8 mouse cellular contexts compared by ENCODE assay signal in genomic region chr12:98575195-98575887, GRCm38 (mm10). TPM values are rescaled to one million over a fixed set of nuclear protein-coding genes. Genes with fewer than 3 reads are reported as not detected.
DNase-seq lines count a peak whose midpoint lies in the region; ATAC-seq and TF ChIP-seq lines count a peak whose summit lies in the region.

No protein-coding gene starts in this region.

- peak overlapping the region; percentile 74 for H3K4me2 ChIP-seq in forebrain, postnatal 0 days (ENCODE audit: low read depth)

- DNase-seq in frontal cortex, postnatal 14 days (ENCODE audit: low spot score in 2 of 2), result no peak
- peak; percentile 69 for DNase-seq in forebrain, postnatal 0 days
- no peak for DNase-seq in layer of hippocampus, adult 8-10 months (ENCODE audit: low spot score in 2 of 2)
- DNase-seq in retina, embryonic 14.5 days (ENCODE audit: low spot score), result no peak
- no peak for DNase-seq in kidney, adult 8-10 months

- peaks cover 7% of the 10 kb centered on the region; the same call in 1 of the 2 replicates for H3K27me3 ChIP-seq in ES-Bruce4 (ENCODE audit: control insufficient read depth, insufficient read depth, low read length, poor library complexity, severe bottlenecking)
- H3K27me3 ChIP-seq in forebrain, postnatal 0 days (ENCODE audit: insufficient read depth, low read length), result no peaks in the 10 kb centered on the region
- H3K27me3 ChIP-seq in megakaryocyte, embryonic 14.5 days (replicated peaks), result peaks cover 72% of the 10 kb centered on the region

- TF ChIP-seq POLR2A in ES-Bruce4 (IDR thresholded peaks at IDR 0.05; ENCODE audit: insufficient read depth, low read length), result no peak

- H3K9me3 ChIP-seq in ES-Bruce4 (replicated peaks; ENCODE audit: control insufficient read depth, insufficient read depth, low read length, poor library complexity, severe bottlenecking), result no peaks in the 10 kb centered on the region
- no peaks in the 10 kb centered on the region for H3K9me3 ChIP-seq in forebrain, postnatal 0 days (ENCODE audit: low read length)
- peaks cover 6% of the 10 kb centered on the region; the same call in 1 of the 2 replicates for H3K9me3 ChIP-seq in megakaryocyte, embryonic 14.5 days

- H3K9ac ChIP-seq in ES-Bruce4 (ENCODE audit: low read depth, poor library complexity, severe bottlenecking), result peak overlapping the region; percentile 29
- peak overlapping the region; percentile 91 for H3K9ac ChIP-seq in forebrain, postnatal 0 days

- peak overlapping the region; percentile 81 for H3K4me3 ChIP-seq in ES-Bruce4 (ENCODE audit: low read depth, low read length)
- peak overlapping the region; percentile 75 for H3K4me3 ChIP-seq in forebrain, postnatal 0 days (ENCODE audit: low read depth, low read length)
- H3K4me3 ChIP-seq in megakaryocyte, embryonic 14.5 days (replicated peaks), result peak overlapping the region; percentile 89

- ATAC-seq in frontal cortex, adult (ENCODE audit: low TSS enrichment), result 0 out of 2 replicates have a peak, but pooled peaks have one; percentile 13
- ATAC-seq in forebrain, postnatal 0 days, result peak; percentile 15

- TF ChIP-seq EP300 in ES-Bruce4 (IDR thresholded peaks at IDR 0.05; ENCODE audit: insufficient read depth, low read depth, low read length), result no peak

- H3K27ac ChIP-seq in ES-Bruce4 (ENCODE audit: insufficient read depth, low read length), result no peak overlapping the region
- peak overlapping the region; percentile 98 for H3K27ac ChIP-seq in forebrain, postnatal 0 days (ENCODE audit: low read depth, low read length)

- 4% methylated on average over 17 of the region's 17 CpGs for WGBS in forebrain, postnatal 0 days

- H3K4me1 ChIP-seq in ES-Bruce4 (ENCODE audit: control insufficient read depth, insufficient read depth, low read length), result no peaks in the 10 kb centered on the region
- H3K4me1 ChIP-seq in forebrain, postnatal 0 days (ENCODE audit: insufficient read depth), result peaks cover 27% of the 10 kb centered on the region
- peaks cover 34% of the 10 kb centered on the region for H3K4me1 ChIP-seq in megakaryocyte, embryonic 14.5 days

- no peak for TF ChIP-seq CTCF in ES-Bruce4 (IDR thresholded peaks at IDR 0.05; ENCODE audit: low read depth, low read length)
- TF ChIP-seq CTCF in forebrain, postnatal 0 days (IDR thresholded peaks at IDR 0.05; ENCODE audit: low read depth), result no peak

- no peaks in the 10 kb centered on the region for H3K36me3 ChIP-seq in ES-Bruce4 (ENCODE audit: control insufficient read depth, insufficient read depth, low read length, poor library complexity, severe bottlenecking)
- no peaks in the 10 kb centered on the region for H3K36me3 ChIP-seq in forebrain, postnatal 0 days (ENCODE audit: insufficient read depth)
- no peaks in the 10 kb centered on the region for H3K36me3 ChIP-seq in megakaryocyte, embryonic 14.5 days (replicated peaks; ENCODE audit: low read length)

RNA-seq across cellular contexts. Expression of gene Kcnk10, which starts 2.8 kb away (rescaled TPM):
- polyA plus RNA-seq in ES-Bruce4 (2011; ENCODE audit: insufficient read depth, insufficient read length, low read depth, missing spikeins), result not detected in 2 replicates
- total RNA-seq in forebrain, postnatal 0 days (2014; rRNA removed), result 59.7 and 60.9 TPM in 2 replicates
- 30.2 and 40.9 TPM in 2 replicates for polyA plus RNA-seq in forebrain, postnatal 0 days (2015; fragmentation: Nextera tagmentation; extraction: Ambion mirVana)
- not detected in 2 replicates for polyA plus RNA-seq in megakaryocyte, embryonic 14.5 days (2012; ENCODE audit: insufficient read depth, low replicate concordance)
- 10 to 100 TPM; 17.5 to 19.2 (median 18.5) TPM for total RNA-seq in layer of hippocampus, adult 8-10 months (2022)

RNA-seq across cellular contexts. Expression of gene Spata7, which starts 52.6 kb away (rescaled TPM):
- polyA plus RNA-seq in ES-Bruce4 (2011; ENCODE audit: insufficient read depth, insufficient read length, low read depth, missing spikeins), result 18.0 and 22.2 TPM in 2 replicates
- 35.4 and 35.5 TPM in 2 replicates for total RNA-seq in forebrain, postnatal 0 days (2014; rRNA removed)
- 23.2 and 32.2 TPM in 2 replicates for polyA plus RNA-seq in forebrain, postnatal 0 days (2015; fragmentation: Nextera tagmentation; extraction: Ambion mirVana)
- 1.2 and 2.0 TPM in 2 replicates for polyA plus RNA-seq in megakaryocyte, embryonic 14.5 days (2012; ENCODE audit: insufficient read depth, low replicate concordance)
- total RNA-seq in layer of hippocampus, adult 8-10 months (2022), result 10 to 100 TPM; 29.9 to 40.8 (median 36.2) TPM

Comparison
In these comparisons a context has a peak if more than half of its experiments do, and no peak if none do; other contexts are left out.
1. RNA of gene Kcnk10, which starts 2.8 kb away (polyA plus RNA-seq): 30.2 to 40.9 TPM in forebrain, postnatal 0 days; not detected in ES-Bruce4 and not detected in megakaryocyte, embryonic 14.5 days; every median in the first group is over 10 times any median in the second.
2. Peak in every context shown above with its lines, with median percentiles within 50 percentile points of each other: H3K4me3 ChIP-seq.